Mouse (Mus musculus): ENCODE results near the gene Sf3a2. TPM values are rescaled to one million over a fixed set of nuclear protein-coding genes. Genes with fewer than 3 reads are reported as not detected.
A peak's percentile ranks its signal among the peaks of the same experiment; 100 is the strongest.

Gene Sf3a2
- total and polyA plus RNA-seq, 3 experiments, result 50.4 to 210 TPM; not detected in 1

- Histone ChIP-seq H3K27ac (ENCODE audit: control insufficient read depth, low read depth, low read length) (no peak overlapping the region), H3K9me3 (replicated peaks; ENCODE audit: insufficient read depth, low read length) (no peaks in the 10 kb centered on the region), H3K4me3 (ENCODE audit: control insufficient read depth in 1 of 2, insufficient read depth in 1 of 2, low read depth in 2 of 2, low read length in 2 of 2) (no peak overlapping the region), H3K79me2 (ENCODE audit: control insufficient read depth, insufficient read depth, low read length, poor library complexity) (no peaks in the 10 kb centered on the region), H3K9ac (ENCODE audit: control insufficient read depth, low read depth, low read length, poor library complexity, severe bottlenecking) (no peak overlapping the region), H3K4me1 (ENCODE audit: control insufficient read depth in 1 of 2, insufficient read depth in 2 of 2, low read length in 2 of 2) (peaks cover 2 to 23% of the 10 kb centered on the region in 2 experiments; a peak in 3 of 4 replicates), H3K36me3 (ENCODE audit: control insufficient read depth in 1 of 2, insufficient read depth in 2 of 2, low read length in 2 of 2) (peaks cover 0 to 8% of the 10 kb centered on the region in 2 experiments; a peak in 2 of 4 replicates), H3K27me3 (ENCODE audit: control insufficient read depth in 1 of 2, insufficient read depth in 2 of 2, low read length in 2 of 2) (no peaks in the 10 kb centered on the region)
- TF ChIP-seq MXI1 (IDR thresholded peaks at IDR 0.05; ENCODE audit: low read depth, low read length), result peak; percentile 89
- no peak for TF ChIP-seq ETS1 (IDR thresholded peaks at IDR 0.05; ENCODE audit: low read depth, low read length)
- TF ChIP-seq HCFC1 (IDR thresholded peaks at IDR 0.05; ENCODE audit: low read depth, low read length), result 0 out of 2 replicates have a peak, but pooled peaks have one; percentile 21
- peak; percentile 99 for TF ChIP-seq SIN3A (IDR thresholded peaks at IDR 0.05; ENCODE audit: low read length)
- TF ChIP-seq UBTF (IDR thresholded peaks at IDR 0.05; ENCODE audit: borderline replicate concordance, insufficient read depth, low read depth, low read length), result no peak
- DNase-seq (ENCODE audit: low read depth, low spot score), result peak; percentile 88
These were observed 49.4 kb upstream of the Sf3a2 start for GRCm38 (mm10) chr10:80748609-80749008.

DNA sequence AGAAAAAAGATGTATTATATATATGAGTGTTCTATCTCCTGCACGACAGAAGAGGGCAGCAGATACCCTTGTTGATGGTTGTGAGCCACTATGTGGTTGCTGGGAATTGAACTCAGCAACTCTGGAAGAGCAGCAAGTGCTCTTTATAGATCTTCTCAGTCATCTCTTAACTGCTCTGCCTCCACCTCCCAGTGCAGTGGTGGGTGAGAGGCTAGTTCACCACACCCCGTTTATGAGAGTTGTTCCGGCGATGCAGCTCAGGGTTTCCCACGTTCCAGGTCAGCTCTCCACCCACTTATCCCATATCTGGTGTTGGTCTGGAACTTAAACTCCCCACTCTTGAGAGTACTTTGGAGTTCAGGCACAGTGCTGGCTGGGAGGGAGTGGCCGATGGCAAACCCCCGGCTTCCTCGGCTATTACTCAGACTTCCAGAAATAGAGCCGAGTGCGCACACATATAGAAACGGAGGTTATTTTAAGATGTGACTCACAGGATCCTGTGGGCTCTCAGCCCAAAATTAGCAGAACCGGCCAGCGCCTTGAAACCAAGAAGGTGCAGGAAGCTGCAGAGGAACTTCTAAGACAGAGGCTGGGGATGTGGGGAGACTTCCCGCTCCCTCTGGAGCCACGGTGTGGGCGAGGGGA lies 46.7 kb upstream of the Sf3a2 start:
- Histone ChIP-seq H3K9me3 (replicated peaks; ENCODE audit: insufficient read depth, low read length) (no peaks in the 10 kb centered on the region), H3K79me2 (ENCODE audit: control insufficient read depth, insufficient read depth, low read length, poor library complexity) (peaks cover 13% of the 10 kb centered on the region), H3K4me3 (ENCODE audit: control insufficient read depth in 1 of 2, insufficient read depth in 1 of 2, low read depth in 2 of 2, low read length in 2 of 2) (peak overlapping the region; percentile 62), H3K4me1 (ENCODE audit: control insufficient read depth in 1 of 2, insufficient read depth in 2 of 2, low read length in 2 of 2) (peaks cover 5 to 29% of the 10 kb centered on the region in 2 experiments), H3K27me3 (ENCODE audit: control insufficient read depth in 1 of 2, insufficient read depth in 2 of 2, low read length in 2 of 2) (no peaks in the 10 kb centered on the region), H3K36me3 (ENCODE audit: control insufficient read depth in 1 of 2, insufficient read depth in 2 of 2, low read length in 2 of 2) (peaks cover 0 to 12% of the 10 kb centered on the region in 2 experiments; a peak in 2 of 4 replicates), H3K27ac (ENCODE audit: control insufficient read depth, low read depth, low read length) (peak overlapping the region; percentile 52), H3K9ac (ENCODE audit: control insufficient read depth, low read depth, low read length, poor library complexity, severe bottlenecking) (peak overlapping the region; percentile 53)
- peak; percentile 87 for DNase-seq (ENCODE audit: low read depth, low spot score)
- peak; percentile 75; the same call in 1 of the 2 replicates for TF ChIP-seq SIN3A (IDR thresholded peaks at IDR 0.05; ENCODE audit: low read length)
- TF ChIP-seq RCOR1 (IDR thresholded peaks at IDR 0.05; ENCODE audit: low read depth, low read length), result 0 out of 2 replicates have a peak, but pooled peaks have one; percentile 11
- peak; percentile 78 for TF ChIP-seq RAD21 (IDR thresholded peaks at IDR 0.05; ENCODE audit: low read depth, low read length)
- TF ChIP-seq KAT2A (conservative IDR thresholded peaks at IDR 0.05; ENCODE audit: low read depth, low read length), result no peak
- no peak for TF ChIP-seq USF2 (IDR thresholded peaks at IDR 0.05; ENCODE audit: borderline replicate concordance in 1 of 2, insufficient read depth in 1 of 2, low read depth in 1 of 2, low read length in 2 of 2)
- 0 out of 2 replicates have a peak, but pooled peaks have one; percentile 18 for TF ChIP-seq MYC (IDR thresholded peaks at IDR 0.05; ENCODE audit: low read depth, low read length)
- TF ChIP-seq POLR2AphosphoS5 (IDR thresholded peaks at IDR 0.05; ENCODE audit: borderline replicate concordance, low read depth, low read length), result no peak
- TF ChIP-seq SMC3 (IDR thresholded peaks at IDR 0.05; ENCODE audit: low read depth, low read length), result peak; percentile 68
- TF ChIP-seq MAX (IDR thresholded peaks at IDR 0.05; ENCODE audit: low read length), result 0 out of 2 replicates have a peak, but pooled peaks have one; percentile 23
- 0 out of 2 replicates have a peak, but pooled peaks have one; percentile 40 for TF ChIP-seq TBP (IDR thresholded peaks at IDR 0.05; ENCODE audit: low read depth, low read length)
- no peak for TF ChIP-seq CHD2 (IDR thresholded peaks at IDR 0.05; ENCODE audit: low read length)
- TF ChIP-seq MAZ (IDR thresholded peaks at IDR 0.05; ENCODE audit: low read depth, low read length), result no peak
- TF ChIP-seq CTCF (IDR thresholded peaks at IDR 0.05 in 2 of 3, conservative IDR thresholded peaks at IDR 0.05 in 1 of 3; ENCODE audit: control insufficient read depth in 1 of 3, insufficient read depth in 1 of 3, low read depth in 2 of 3, low read length in 3 of 3, poor library complexity in 1 of 3, severe bottlenecking in 1 of 3), result peak; percentile 51 to 71 (median 53)
- no peak for TF ChIP-seq TCF12 (IDR thresholded peaks at IDR 0.05; ENCODE audit: low read depth, low read length)
- TF ChIP-seq ETS1 (IDR thresholded peaks at IDR 0.05; ENCODE audit: low read depth, low read length), result no peak
- no peak for TF ChIP-seq ELF1 (IDR thresholded peaks at IDR 0.05; ENCODE audit: low read depth, low read length)
- no peak for TF ChIP-seq POLR2AphosphoS2 (IDR thresholded peaks at IDR 0.05; ENCODE audit: low read length)
- TF ChIP-seq ZC3H11A (IDR thresholded peaks at IDR 0.05; ENCODE audit: low read depth, low read length), result peak; percentile 76
- TF ChIP-seq JUND (IDR thresholded peaks at IDR 0.05; ENCODE audit: low read depth, low read length), result no peak
- TF ChIP-seq UBTF (IDR thresholded peaks at IDR 0.05; ENCODE audit: borderline replicate concordance, insufficient read depth, low read depth, low read length), result no peak
- TF ChIP-seq ZNF384 (IDR thresholded peaks at IDR 0.05; ENCODE audit: low read depth, low read length), result 0 out of 2 replicates have a peak, but pooled peaks have one; percentile 26
- TF ChIP-seq MEF2A (IDR thresholded peaks at IDR 0.05; ENCODE audit: extremely low read depth, insufficient replicate concordance, low read depth, low read length, poor library complexity, severe bottlenecking), result peak; percentile 94; the same call in 1 of the 2 replicates
- TF ChIP-seq CHD1 (IDR thresholded peaks at IDR 0.05; ENCODE audit: low read depth, low read length), result 0 out of 2 replicates have a peak, but pooled peaks have one; percentile 11
- TF ChIP-seq POLR2A (IDR thresholded peaks at IDR 0.05; ENCODE audit: control insufficient read depth in 1 of 2, insufficient read depth in 1 of 2, low read depth in 1 of 2, low read length in 2 of 2, poor library complexity in 1 of 2), result no peak
- no peak for TF ChIP-seq MAFK (IDR thresholded peaks at IDR 0.05; ENCODE audit: borderline replicate concordance, low read depth, low read length)
- no peak for TF ChIP-seq NELFE (IDR thresholded peaks at IDR 0.05; ENCODE audit: low read depth, low read length)
- no peak for TF ChIP-seq ZMIZ1 (IDR thresholded peaks at IDR 0.05; ENCODE audit: low read depth, low read length)

All from MEL (cell line).